ENCODE assay signal across 9 mouse cellular contexts in genomic region chr4:128855613-128856040, GRCm38 (mm10). TPM values are rescaled to one million over a fixed set of nuclear protein-coding genes. Genes with fewer than 3 reads are reported as not detected.
DNase-seq lines count a peak whose midpoint lies in the region; ATAC-seq and TF ChIP-seq lines count a peak whose summit lies in the region.
"Had no signal": no experiment of that assay in that cellular context is flagged by ENCODE, and none has a peak within 500 bp of the region (broad histone marks: within the 10 kb centered on the region; RNA-seq: fewer than 3 reads in every experiment).

No protein-coding gene starts in this region.

- 60% methylated on average over 4 of the region's 4 CpGs for WGBS in limb, embryonic 14.5 days
- 82% methylated on average over 4 of the region's 4 CpGs for WGBS in limb, embryonic 10.5 days
- WGBS in heart, embryonic 14.5 days, result 19% methylated on average over 4 of the region's 4 CpGs
- WGBS in liver, adult 2 months, result 48% methylated on average over 4 of the region's 4 CpGs
- WGBS in hindbrain, embryonic 10.5 days, result 88% methylated on average over 4 of the region's 4 CpGs

- no peak overlapping the region for H3K4me3 ChIP-seq in limb, embryonic 14.5 days (replicated peaks; ENCODE audit: low read length)
- H3K4me3 ChIP-seq in limb, embryonic 10.5 days, result no peak overlapping the region
- no peak overlapping the region for H3K4me3 ChIP-seq in heart, embryonic 14.5 days (ENCODE audit: control insufficient read depth in 1 of 2, insufficient read depth in 1 of 2, low read depth in 1 of 2, low read length in 2 of 2)
- H3K4me3 ChIP-seq in liver, adult 2 months (ENCODE audit: insufficient read depth, low read depth, low read length), result no peak overlapping the region
- no peak overlapping the region for H3K4me3 ChIP-seq in hindbrain, embryonic 10.5 days
- H3K4me3 ChIP-seq: hindbrain, embryonic 15.5 days had no signal

- H3K27me3 ChIP-seq in limb, embryonic 14.5 days (ENCODE audit: control insufficient read depth, insufficient read depth, low read length), result no peaks in the 10 kb centered on the region
- no peaks in the 10 kb centered on the region for H3K27me3 ChIP-seq in limb, embryonic 10.5 days (ENCODE audit: low read depth, poor library complexity, severe bottlenecking)
- H3K27me3 ChIP-seq in heart, embryonic 14.5 days (ENCODE audit: control insufficient read depth, insufficient read depth, low read length), result no peaks in the 10 kb centered on the region
- no peaks in the 10 kb centered on the region for H3K27me3 ChIP-seq in liver, adult 2 months (ENCODE audit: control insufficient read depth, insufficient read depth, low read length)
- H3K27me3 ChIP-seq in hindbrain, embryonic 10.5 days (ENCODE audit: insufficient read depth, poor library complexity, severe bottlenecking), result no peaks in the 10 kb centered on the region
- H3K27me3 ChIP-seq: hindbrain, embryonic 15.5 days had no signal

- no peak for TF ChIP-seq POLR2A in limb, embryonic 14.5 days (IDR thresholded peaks at IDR 0.05; ENCODE audit: borderline replicate concordance, extremely low read depth, insufficient read depth, insufficient read length)
- TF ChIP-seq POLR2A in liver, adult 2 months (IDR thresholded peaks at IDR 0.05; ENCODE audit: extremely low read depth, insufficient read depth, low read length), result no peak

- no peak overlapping the region for H3K9ac ChIP-seq in limb, embryonic 14.5 days (ENCODE audit: low read depth, low read length, severe bottlenecking)
- H3K9ac ChIP-seq in heart, embryonic 14.5 days (ENCODE audit: low read length), result no peak overlapping the region
- H3K9ac ChIP-seq in liver, adult 2 months (ENCODE audit: low read depth, low read length), result no peak overlapping the region
- H3K9ac ChIP-seq: hindbrain, embryonic 15.5 days had no signal

- no peaks in the 10 kb centered on the region for H3K4me1 ChIP-seq in limb, embryonic 14.5 days (ENCODE audit: control insufficient read depth, insufficient read depth, low read length)
- H3K4me1 ChIP-seq in limb, embryonic 10.5 days, result 0 out of 2 replicates have a peak, but pooled peaks cover 6% of the 10 kb centered on the region
- H3K4me1 ChIP-seq in heart, embryonic 14.5 days (ENCODE audit: control insufficient read depth in 2 of 2, insufficient read depth in 2 of 2, low read length in 2 of 2), result peaks cover 6 to 8% of the 10 kb centered on the region in 2 experiments; a peak in 3 of 4 replicates
- H3K4me1 ChIP-seq in liver, adult 2 months (ENCODE audit: control insufficient read depth, insufficient read depth, low read length), result no peaks in the 10 kb centered on the region
- H3K4me1 ChIP-seq in hindbrain, embryonic 10.5 days (replicated peaks), result peaks cover 18% of the 10 kb centered on the region
- H3K4me1 ChIP-seq: hindbrain, embryonic 15.5 days had no signal

- H3K79me2 ChIP-seq in liver, adult 2 months (ENCODE audit: control insufficient read depth, insufficient read depth, low read length), result no peaks in the 10 kb centered on the region

- no peak overlapping the region for H3K4me2 ChIP-seq in limb, embryonic 14.5 days (replicated peaks; ENCODE audit: low read depth, low read length, severe bottlenecking)
- no peak overlapping the region for H3K4me2 ChIP-seq in heart, embryonic 14.5 days (ENCODE audit: low read length)
- H3K4me2 ChIP-seq: hindbrain, embryonic 15.5 days had no signal

- H3K9me3 ChIP-seq in limb, embryonic 14.5 days (ENCODE audit: control insufficient read depth, low read length), result no peaks in the 10 kb centered on the region
- no peaks in the 10 kb centered on the region for H3K9me3 ChIP-seq in limb, embryonic 10.5 days (replicated peaks)
- no peaks in the 10 kb centered on the region for H3K9me3 ChIP-seq in heart, embryonic 14.5 days (ENCODE audit: control insufficient read depth, low read length)
- peaks cover 5% of the 10 kb centered on the region for H3K9me3 ChIP-seq in hindbrain, embryonic 10.5 days
- H3K9me3 ChIP-seq: hindbrain, embryonic 15.5 days had no signal

- DNase-seq in limb, embryonic 14.5 days (ENCODE audit: low spot score), result peak; percentile 8
- no peak for DNase-seq in limb, embryonic 10.5 days (ENCODE audit: low spot score)
- DNase-seq in liver, adult 2 months (ENCODE audit: extremely low read depth, low read depth, low spot score), result peak; percentile 15
- peak; percentile 33 to 57 for DNase-seq in spleen, postnatal 36 days (ENCODE audit: low spot score in 2 of 2)
- DNase-seq in hindbrain, embryonic 10.5 days (ENCODE audit: low spot score), result no peak

- no peaks in the 10 kb centered on the region for H3K36me3 ChIP-seq in limb, embryonic 14.5 days (ENCODE audit: control insufficient read depth, insufficient read depth, low read length)
- H3K36me3 ChIP-seq in limb, embryonic 10.5 days, result no peaks in the 10 kb centered on the region
- no peaks in the 10 kb centered on the region for H3K36me3 ChIP-seq in heart, embryonic 14.5 days (ENCODE audit: control insufficient read depth, insufficient read depth, low read length)
- no peaks in the 10 kb centered on the region for H3K36me3 ChIP-seq in liver, adult 2 months (ENCODE audit: control insufficient read depth, insufficient read depth, low read length)
- H3K36me3 ChIP-seq in hindbrain, embryonic 10.5 days, result no peaks in the 10 kb centered on the region
- H3K36me3 ChIP-seq: hindbrain, embryonic 15.5 days had no signal

- ATAC-seq in limb, embryonic 14.5 days (ENCODE audit: low FRiP score, low read depth), result no peak
- peak; percentile 42; the same call in 1 of the 2 replicates for ATAC-seq in heart, embryonic 14.5 days (ENCODE audit: insufficient number of reproducible peaks, insufficient read depth, low FRiP score, low read depth)
- ATAC-seq in inflammation-experienced regulatory T-cells, adult 6 months, result no peak
- no peak for ATAC-seq in frontal cortex, adult (ENCODE audit: low TSS enrichment)

- H3K27ac ChIP-seq in limb, embryonic 14.5 days (replicated peaks; ENCODE audit: low read depth, low read length), result no peak overlapping the region
- H3K27ac ChIP-seq in limb, embryonic 10.5 days, result no peak overlapping the region
- H3K27ac ChIP-seq in heart, embryonic 14.5 days (replicated peaks in 1 of 2; ENCODE audit: control insufficient read depth in 1 of 2, insufficient read depth in 1 of 2, low read depth in 2 of 2, low read length in 2 of 2), result no peak overlapping the region
- H3K27ac ChIP-seq in liver, adult 2 months (replicated peaks; ENCODE audit: insufficient read depth, low read depth, low read length), result no peak overlapping the region
- H3K27ac ChIP-seq in hindbrain, embryonic 10.5 days, result no peak overlapping the region
- H3K27ac ChIP-seq: hindbrain, embryonic 15.5 days had no signal

- TF ChIP-seq CTCF in liver, adult 2 months (IDR thresholded peaks at IDR 0.05; ENCODE audit: low read depth, low read length), result no peak

RNA-seq across cellular contexts. Expression of gene Trim62, which starts 27.8 kb away (rescaled TPM):
- 9.2 and 12.3 TPM in 2 replicates for polyA plus RNA-seq in limb, embryonic 14.5 days (2012; rRNA removed)
- polyA plus RNA-seq in limb, embryonic 14.5 days (2014; fragmentation: Nextera tagmentation; extraction: Ambion mirVana), result 9.2 and 10.0 TPM in 2 replicates
- 6.4 and 8.2 TPM in 2 replicates for polyA plus RNA-seq in limb, embryonic 10.5 days (2016; fragmentation: Nextera tagmentation; extraction: Ambion mirVana)
- polyA plus RNA-seq in heart, embryonic 14.5 days (2014; fragmentation: Nextera tagmentation; extraction: Ambion mirVana), result 3.5 and 3.6 TPM in 2 replicates
- 0.28 and 0.34 TPM in 2 replicates for total RNA-seq in liver, adult 2 months (2014; rRNA removed)
- 0.67 and 1.0 TPM in 2 replicates for polyA plus RNA-seq in liver, adult 2 months (2012; rRNA removed)
- 12.1 and 14.5 TPM in 2 replicates for polyA plus RNA-seq in hindbrain, embryonic 10.5 days (2016; fragmentation: Nextera tagmentation; extraction: Ambion mirVana)
- polyA plus RNA-seq in inflammation-experienced regulatory T-cells, adult 6 months (2017; shearing (Covaris generic)), result 1 to 10 TPM in 2 of 3 experiments, under 1 TPM in 1; 0.98 to 1.8 (median 1.5) TPM

RNA-seq across cellular contexts. Expression of gene Zfp362, which starts 49.8 kb away (rescaled TPM):
- 87.2 and 131 TPM in 2 replicates for polyA plus RNA-seq in limb, embryonic 14.5 days (2012; rRNA removed)
- polyA plus RNA-seq in limb, embryonic 14.5 days (2014; fragmentation: Nextera tagmentation; extraction: Ambion mirVana), result 38.7 and 47.4 TPM in 2 replicates
- 41.4 and 48.6 TPM in 2 replicates for polyA plus RNA-seq in limb, embryonic 10.5 days (2016; fragmentation: Nextera tagmentation; extraction: Ambion mirVana)
- polyA plus RNA-seq in heart, embryonic 14.5 days (2014; fragmentation: Nextera tagmentation; extraction: Ambion mirVana), result 14.8 and 17.6 TPM in 2 replicates
- total RNA-seq in liver, adult 2 months (2014; rRNA removed), result 0.83 and 0.87 TPM in 2 replicates
- polyA plus RNA-seq in liver, adult 2 months (2012; rRNA removed), result 5.7 and 6.2 TPM in 2 replicates
- polyA plus RNA-seq in hindbrain, embryonic 10.5 days (2016; fragmentation: Nextera tagmentation; extraction: Ambion mirVana), result 36.1 and 45.3 TPM in 2 replicates
- 10 to 100 TPM in 1 of 3 experiments, 1 to 10 TPM in 2; 6.0 to 10.3 (median 8.4) TPM for polyA plus RNA-seq in inflammation-experienced regulatory T-cells, adult 6 months (2017; shearing (Covaris generic))

Comparison
In these comparisons a context has a peak if more than half of its experiments do, and no peak if none do; other contexts are left out.
1. DNase-seq: peak in limb, embryonic 14.5 days (single experiment), liver, adult 2 months (single experiment) and spleen, postnatal 36 days (2 of 2); none in limb, embryonic 10.5 days (single experiment) and hindbrain, embryonic 10.5 days (single experiment).